Mouse (Mus musculus) heart, embryonic 12.5 days (tissue): ENCODE results near the gene Adprh. TPM values are rescaled to one million over a fixed set of nuclear protein-coding genes. Genes with fewer than 3 reads are reported as not detected.

Experiments used
- ATAC-seq: fragments of 200-750 bp; cut with Nextera tagmentation; 2 replicates; pipeline ENCODE4 v1.8.0; 2017; ENCODE audit warnings: moderate TSS enrichment, moderate library complexity; ENCODE audit not compliant: insufficient number of reproducible peaks, low FRiP score
- H3K27ac ChIP-seq: fragments of 300-500 bp; sonication (generic); 2 replicates; pipeline ENCODE4 v1.5.1; 2016; ENCODE audit warnings: mild to moderate bottlenecking, moderate library complexity; ENCODE audit not compliant: poor library complexity, severe bottlenecking
- H3K27me3 ChIP-seq: fragments of 300-500 bp; sonication (generic); replicated peaks from 2 replicates; pipeline ENCODE4 v1.6.1; 2016; ENCODE audit warnings: mild to moderate bottlenecking, moderate library complexity
- H3K36me3 ChIP-seq: fragments of 300-500 bp; sonication (generic); 2 replicates; pipeline ENCODE4 v1.6.1; 2016; ENCODE audit warnings: mild to moderate bottlenecking, moderate library complexity
- H3K4me1 ChIP-seq: fragments of 300-500 bp; sonication (generic); replicated peaks from 2 replicates; pipeline ENCODE4 v1.6.1; 2016; ENCODE audit warnings: mild to moderate bottlenecking
- H3K4me2 ChIP-seq: fragments of 300-500 bp; sonication (generic); 2 replicates; pipeline ENCODE4 v1.6.1; 2016; ENCODE audit warnings: mild to moderate bottlenecking, moderate library complexity
- H3K4me3 ChIP-seq: fragments of 300-500 bp; sonication (generic); 2 replicates; pipeline ENCODE4 v1.5.1; 2016; ENCODE audit warnings: mild to moderate bottlenecking
- H3K9ac ChIP-seq: fragments of 300-500 bp; sonication (generic); 2 replicates; pipeline ENCODE4 v1.6.1; 2016; ENCODE audit warnings: mild to moderate bottlenecking, moderate library complexity
- H3K9me3 ChIP-seq: fragments of 300-500 bp; sonication (generic); replicated peaks from 2 replicates; pipeline ENCODE4 v1.6.1; 2016; ENCODE audit warnings: mild to moderate bottlenecking, moderate library complexity
- WGBS: fragments of 180-500 bp; shearing (Covaris S2); methylation state at CpG from one replicate; pipeline ENCODE4 v1.1.7; 2016; 5-methylcytosine and 5-hydroxymethylcytosine counted together
- polyA plus RNA-seq: library from polyadenylated mRNA; unstranded; fragments of >200 nt; fragmentation: Nextera tagmentation; extraction: Ambion mirVana; gene quantifications from 2 replicates; pipeline ENCODE4 v1.2.1, GENCODE M21; 2016

The Adprh gene
- polyA plus RNA-seq, 1 experiment from 2014 or later, result 115 TPM

GRCm38 (mm10) chr16:38439190-38439589 is 13.3 kb downstream of the Adprh start:
- H3K27ac ChIP-seq, result no peak overlapping the region
- no peak overlapping the region for H3K9ac ChIP-seq
- no peak for ATAC-seq
- H3K4me3 ChIP-seq, result no peak overlapping the region
- no peak overlapping the region for H3K4me2 ChIP-seq
- H3K4me1 ChIP-seq, result no peaks in the 10 kb centered on the region
- no peaks in the 10 kb centered on the region for H3K27me3 ChIP-seq
- H3K9me3 ChIP-seq, result 0 out of 2 replicates have a peak, but pooled peaks cover 1% of the 10 kb centered on the region
- H3K36me3 ChIP-seq, result peaks cover 15% of the 10 kb centered on the region
- WGBS, result 68% methylated on average over 1 of the region's 1 CpGs

- Histone ChIP-seq H3K4me1 (peaks cover 15% of the 10 kb centered on the region), H3K27ac (no peak overlapping the region), H3K36me3 (no peaks in the 10 kb centered on the region), H3K9me3 (no peaks in the 10 kb centered on the region), H3K27me3 (no peaks in the 10 kb centered on the region), H3K9ac (no peak overlapping the region), H3K4me2 (no peak overlapping the region), H3K4me3 (no peak overlapping the region)
- 81% methylated on average over 4 of the region's 4 CpGs for WGBS
- ATAC-seq, result no peak
These were observed 18.2 kb downstream of the Adprh start for GRCm38 (mm10) chr16:38434295-38434795.

GRCm38 (mm10) chr16:38433514-38433913 is 19.0 kb downstream of the Adprh start:
- H3K4me2 ChIP-seq, result no peak overlapping the region
- no peak overlapping the region for H3K4me3 ChIP-seq
- ATAC-seq, result no peak
- peaks cover 15% of the 10 kb centered on the region for H3K4me1 ChIP-seq
- H3K27ac ChIP-seq, result no peak overlapping the region
- no peaks in the 10 kb centered on the region for H3K36me3 ChIP-seq
- no peak overlapping the region for H3K9ac ChIP-seq
- WGBS, result 84% methylated on average over 8 of the region's 8 CpGs
- no peaks in the 10 kb centered on the region for H3K9me3 ChIP-seq
- no peaks in the 10 kb centered on the region for H3K27me3 ChIP-seq

GRCm38 (mm10) chr16:38432498-38433425 is 19.7 kb downstream of the Adprh start, which contains the start of gene Pla1a:
Gene Pla1a, minus strand, starts transcription at chr16:38433145.
- Histone ChIP-seq H3K9ac (no peak within 1 kb of the TSS; the same call in 1 of the 2 replicates), H3K27ac (no peak within 1 kb of the TSS), H3K4me1 (peaks cover 15% of the 10 kb centered on the region), H3K9me3 (no peaks in the 10 kb centered on the region), H3K27me3 (no peaks in the 10 kb centered on the region), H3K4me2 (peak within 1 kb of the TSS; percentile 35), H3K36me3 (no peaks in the 10 kb centered on the region), H3K4me3 (no peak within 1 kb of the TSS)
- WGBS, result 74% methylated on average over 11 of the region's 11 CpGs
- no peak for ATAC-seq

GRCm38 (mm10) chr16:38431446-38432185 is 20.9 kb downstream of the Adprh start:
- 26% methylated on average over 13 of the region's 13 CpGs for WGBS
- H3K4me1 ChIP-seq, result peaks cover 15% of the 10 kb centered on the region

GRCm38 (mm10) chr16:38425799-38426198 is 26.7 kb downstream of the Adprh start:
- Histone ChIP-seq H3K9me3 (no peaks in the 10 kb centered on the region), H3K4me1 (0 out of 2 replicates have a peak, but pooled peaks cover 1% of the 10 kb centered on the region), H3K36me3 (no peaks in the 10 kb centered on the region), H3K27me3 (no peaks in the 10 kb centered on the region), H3K4me2 (no peak overlapping the region), H3K4me3 (no peak overlapping the region), H3K27ac (no peak overlapping the region), H3K9ac (no peak overlapping the region)
- ATAC-seq, result no peak
- WGBS, result 76% methylated on average over 1 of the region's 1 CpGs

More at GRCm38 (mm10) chr16:38431446-38432185, 20.9 kb downstream of the Adprh start:
- ATAC-seq, result no peak
- no peak overlapping the region for H3K4me3 ChIP-seq
- H3K27ac ChIP-seq, result no peak overlapping the region
- H3K4me2 ChIP-seq, result peak overlapping the region; percentile 35
- H3K9me3 ChIP-seq, result no peaks in the 10 kb centered on the region
- H3K27me3 ChIP-seq, result no peaks in the 10 kb centered on the region
- H3K9ac ChIP-seq, result no peak overlapping the region; the same call in 1 of the 2 replicates
- H3K36me3 ChIP-seq, result no peaks in the 10 kb centered on the region

- WGBS, result 83% methylated on average over 2 of the region's 2 CpGs
- H3K4me2 ChIP-seq, result no peak overlapping the region
These were observed 27.1 kb downstream of the Adprh start for GRCm38 (mm10) chr16:38425374-38425773.

GRCm38 (mm10) chr16:38414953-38415352 is 37.5 kb downstream of the Adprh start:
- Histone ChIP-seq H3K4me1 (no peaks in the 10 kb centered on the region), H3K27ac (no peak overlapping the region), H3K4me2 (no peak overlapping the region), H3K4me3 (no peak overlapping the region), H3K9me3 (no peaks in the 10 kb centered on the region), H3K9ac (no peak overlapping the region), H3K27me3 (no peaks in the 10 kb centered on the region), H3K36me3 (no peaks in the 10 kb centered on the region)
- ATAC-seq, result no peak
- WGBS, result 73% methylated on average over 7 of the region's 7 CpGs

More at GRCm38 (mm10) chr16:38425374-38425773, 27.1 kb downstream of the Adprh start:
- Histone ChIP-seq H3K4me3 (no peak overlapping the region), H3K36me3 (no peaks in the 10 kb centered on the region), H3K27me3 (no peaks in the 10 kb centered on the region), H3K9me3 (no peaks in the 10 kb centered on the region), H3K4me1 (no peaks in the 10 kb centered on the region), H3K27ac (no peak overlapping the region), H3K9ac (no peak overlapping the region)
- ATAC-seq, result no peak

- Histone ChIP-seq H3K4me1 (peaks cover 9% of the 10 kb centered on the region), H3K36me3 (no peaks in the 10 kb centered on the region), H3K27ac (no peak overlapping the region), H3K9me3 (no peaks in the 10 kb centered on the region), H3K27me3 (no peaks in the 10 kb centered on the region), H3K9ac (no peak overlapping the region), H3K4me3 (no peak overlapping the region), H3K4me2 (no peak overlapping the region)
- ATAC-seq, result no peak
- WGBS, result 92% methylated on average over 8 of the region's 8 CpGs
These were observed 44.1 kb downstream of the Adprh start for GRCm38 (mm10) chr16:38408416-38408815.

GRCm38 (mm10) chr16:38407584-38407983 is 44.9 kb downstream of the Adprh start:
- WGBS, result 29% methylated on average over 5 of the region's 5 CpGs
- Histone ChIP-seq H3K27ac (no peak overlapping the region), H3K4me3 (no peak overlapping the region), H3K4me1 (peaks cover 9% of the 10 kb centered on the region), H3K36me3 (no peaks in the 10 kb centered on the region), H3K27me3 (no peaks in the 10 kb centered on the region), H3K4me2 (no peak overlapping the region), H3K9me3 (no peaks in the 10 kb centered on the region), H3K9ac (no peak overlapping the region)
- no peak for ATAC-seq

GRCm38 (mm10) chr16:38406708-38407107 is 45.8 kb downstream of the Adprh start:
- Histone ChIP-seq H3K27me3 (no peaks in the 10 kb centered on the region), H3K4me1 (peaks cover 9% of the 10 kb centered on the region), H3K4me2 (no peak overlapping the region), H3K27ac (no peak overlapping the region), H3K9me3 (no peaks in the 10 kb centered on the region), H3K4me3 (no peak overlapping the region), H3K36me3 (no peaks in the 10 kb centered on the region), H3K9ac (no peak overlapping the region)
- 64% methylated on average over 6 of the region's 6 CpGs for WGBS
- ATAC-seq, result no peak
